Mouse (Mus musculus): ENCODE data around the gene Mamstr. TPM values are rescaled to one million over a fixed set of nuclear protein-coding genes. Genes with fewer than 3 reads are reported as not detected.

Gene Mamstr
- polyA plus RNA-seq, 1 experiment: 5.2 TPM

DNA sequence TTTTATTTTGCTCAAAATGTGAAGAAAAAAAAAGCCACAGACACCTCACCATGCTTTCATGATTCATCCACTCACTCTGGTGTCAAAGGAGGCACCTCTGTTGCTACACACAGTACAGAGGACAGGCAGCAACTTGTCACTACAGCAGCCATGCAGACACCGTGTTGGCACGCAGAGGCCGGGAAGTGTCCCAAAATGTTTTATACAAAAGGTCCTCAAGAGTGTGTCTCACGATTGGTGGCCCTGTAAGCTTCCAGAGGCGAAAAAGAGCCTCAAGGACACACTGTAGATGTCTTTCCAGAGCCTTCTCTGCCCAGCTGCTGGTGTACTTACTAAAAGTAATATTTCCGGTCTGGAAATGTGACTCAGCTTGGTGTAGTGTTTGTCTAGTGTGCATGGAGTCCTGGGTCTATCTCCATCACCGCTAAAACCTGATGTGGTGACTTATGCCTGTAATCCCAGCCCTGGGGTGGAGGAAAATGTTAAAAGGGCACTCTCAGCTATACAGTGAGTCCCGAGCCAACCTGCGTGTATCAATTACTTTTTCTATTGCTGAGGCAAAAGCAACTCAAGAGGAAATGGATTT lies 34.0 kb upstream of the Mamstr start:
- H3K4me3 ChIP-seq (ENCODE audit: insufficient read depth, low read length): no peak overlapping the region
- TF ChIP-seq POLR2A (IDR thresholded peaks at IDR 0.05; ENCODE audit: extremely low read depth, insufficient read depth, low read length) (no peak), CTCF (IDR thresholded peaks at IDR 0.05; ENCODE audit: extremely low read depth, insufficient read depth, low read length) (no peak)
- no peak overlapping the region for H3K27ac ChIP-seq (ENCODE audit: insufficient read depth, low read length)
- no peaks in the 10 kb centered on the region for H3K4me1 ChIP-seq (ENCODE audit: control insufficient read depth, insufficient read depth, low read length)

GRCm38 (mm10) chr7:45609511-45609910 lies 30.3 kb upstream of the Mamstr start:
- H3K4me1 ChIP-seq (ENCODE audit: control insufficient read depth, insufficient read depth, low read length): no peaks in the 10 kb centered on the region
- H3K27ac ChIP-seq (ENCODE audit: insufficient read depth, low read length): no peak overlapping the region
- no peak overlapping the region for H3K4me3 ChIP-seq (ENCODE audit: insufficient read depth, low read length)
- TF ChIP-seq POLR2A (IDR thresholded peaks at IDR 0.05; ENCODE audit: extremely low read depth, insufficient read depth, low read length) (no peak), CTCF (IDR thresholded peaks at IDR 0.05; ENCODE audit: extremely low read depth, insufficient read depth, low read length) (no peak)

DNA sequence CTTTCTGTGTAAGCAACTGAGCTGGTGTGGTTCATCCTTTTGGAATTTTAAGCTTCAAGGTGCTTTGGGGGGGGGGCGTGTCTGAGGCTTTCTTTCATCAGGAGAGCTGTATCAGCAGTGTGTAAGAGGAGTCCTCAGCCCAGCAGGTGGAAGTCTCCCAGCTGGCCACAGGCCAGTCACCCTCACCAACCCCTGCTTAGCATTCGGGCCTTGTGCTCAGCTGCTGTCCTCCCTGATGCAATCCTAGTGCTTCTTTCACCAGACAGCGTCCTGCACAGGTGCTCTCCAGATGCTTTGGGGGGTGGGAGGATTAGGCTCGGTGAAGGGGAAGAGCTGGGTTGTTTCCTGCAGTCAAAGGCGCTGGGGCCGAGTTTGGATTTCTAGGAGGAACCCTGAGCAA lies 23.5 kb upstream of the Mamstr start:
- Histone ChIP-seq H3K27ac (ENCODE audit: insufficient read depth, low read length) (no peak overlapping the region), H3K4me3 (ENCODE audit: insufficient read depth, low read length) (no peak overlapping the region), H3K4me1 (ENCODE audit: control insufficient read depth, insufficient read depth, low read length) (no peaks in the 10 kb centered on the region)
- TF ChIP-seq POLR2A (IDR thresholded peaks at IDR 0.05; ENCODE audit: extremely low read depth, insufficient read depth, low read length) (no peak), CTCF (IDR thresholded peaks at IDR 0.05; ENCODE audit: extremely low read depth, insufficient read depth, low read length) (no peak)

GRCm38 (mm10) chr7:45617042-45617695 lies 22.6 kb upstream of the Mamstr start, which contains the start of gene Fut1:
Fut1 (plus strand) TSS chr7:45617289.
- TF ChIP-seq POLR2A (IDR thresholded peaks at IDR 0.05; ENCODE audit: extremely low read depth, insufficient read depth, low read length) (no peak), CTCF (IDR thresholded peaks at IDR 0.05; ENCODE audit: extremely low read depth, insufficient read depth, low read length) (no peak)
- Histone ChIP-seq H3K27ac (ENCODE audit: insufficient read depth, low read length) (no peak within 1 kb of the TSS), H3K4me3 (ENCODE audit: insufficient read depth, low read length) (no peak within 1 kb of the TSS), H3K4me1 (ENCODE audit: control insufficient read depth, insufficient read depth, low read length) (no peaks in the 10 kb centered on the region)

DNA sequence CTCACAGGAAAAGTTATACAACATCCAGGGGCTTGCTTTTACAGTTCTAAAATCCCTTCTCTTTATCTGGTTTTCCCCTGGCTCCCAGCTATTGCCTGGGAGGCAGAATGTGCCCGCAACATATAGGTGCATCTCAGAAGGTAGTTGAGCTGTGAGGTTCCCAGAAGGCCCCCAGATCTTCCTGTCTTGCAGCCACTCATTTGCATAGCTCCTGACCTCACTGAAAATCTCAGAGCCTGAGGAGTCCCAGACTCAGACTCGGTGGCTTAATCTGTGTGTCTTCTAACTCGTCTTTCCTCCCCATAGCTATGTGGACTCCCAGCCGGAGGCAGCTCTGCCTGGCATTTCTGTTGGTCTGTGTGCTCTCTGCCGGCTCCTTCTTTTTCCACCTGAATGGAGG lies 21.5 kb upstream of the Mamstr start:
- no peaks in the 10 kb centered on the region for H3K4me1 ChIP-seq (ENCODE audit: control insufficient read depth, insufficient read depth, low read length)
- H3K27ac ChIP-seq (ENCODE audit: insufficient read depth, low read length): no peak overlapping the region
- no peak overlapping the region for H3K4me3 ChIP-seq (ENCODE audit: insufficient read depth, low read length)
- TF ChIP-seq POLR2A (IDR thresholded peaks at IDR 0.05; ENCODE audit: extremely low read depth, insufficient read depth, low read length) (no peak), CTCF (IDR thresholded peaks at IDR 0.05; ENCODE audit: extremely low read depth, insufficient read depth, low read length) (no peak)

DNA sequence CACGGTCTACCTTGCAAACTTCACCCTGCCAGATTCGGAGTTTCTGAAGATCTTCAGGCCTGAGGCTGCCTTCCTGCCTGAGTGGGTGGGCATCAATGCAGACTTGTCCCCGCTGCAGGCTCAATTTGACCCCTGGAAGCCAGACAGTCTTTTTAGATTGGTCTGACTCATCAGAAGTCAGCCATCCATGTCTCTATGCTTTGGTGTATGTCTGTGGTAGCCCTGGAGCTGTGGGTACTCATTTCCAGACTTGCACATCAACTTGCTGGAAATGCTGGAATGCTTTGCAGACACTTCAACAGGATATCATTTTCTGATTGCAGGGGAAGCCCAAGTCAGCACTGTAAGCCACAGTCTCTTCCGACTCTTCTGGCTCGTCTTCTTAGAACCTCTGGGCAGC lies 20.2 kb upstream of the Mamstr start:
- Histone ChIP-seq H3K4me1 (ENCODE audit: control insufficient read depth, insufficient read depth, low read length) (no peaks in the 10 kb centered on the region), H3K27ac (ENCODE audit: insufficient read depth, low read length) (no peak overlapping the region), H3K4me3 (ENCODE audit: insufficient read depth, low read length) (no peak overlapping the region)
- TF ChIP-seq CTCF (IDR thresholded peaks at IDR 0.05; ENCODE audit: extremely low read depth, insufficient read depth, low read length) (no peak), POLR2A (IDR thresholded peaks at IDR 0.05; ENCODE audit: extremely low read depth, insufficient read depth, low read length) (no peak)

GRCm38 (mm10) chr7:45621443-45621842 lies 18.3 kb upstream of the Mamstr start, which contains the start of gene Izumo1:
Izumo1 (plus strand) TSS chr7:45621811.
- Histone ChIP-seq H3K4me3 (ENCODE audit: insufficient read depth, low read length) (no peak within 1 kb of the TSS), H3K27ac (ENCODE audit: insufficient read depth, low read length) (no peak within 1 kb of the TSS), H3K4me1 (ENCODE audit: control insufficient read depth, insufficient read depth, low read length) (no peaks in the 10 kb centered on the region)
- no peak for TF ChIP-seq POLR2A (IDR thresholded peaks at IDR 0.05; ENCODE audit: extremely low read depth, insufficient read depth, low read length)
- no peak for TF ChIP-seq CTCF (IDR thresholded peaks at IDR 0.05; ENCODE audit: extremely low read depth, insufficient read depth, low read length)

- no peak for TF ChIP-seq POLR2A (IDR thresholded peaks at IDR 0.05; ENCODE audit: extremely low read depth, insufficient read depth, low read length)
- no peak for TF ChIP-seq CTCF (IDR thresholded peaks at IDR 0.05; ENCODE audit: extremely low read depth, insufficient read depth, low read length)
- Histone ChIP-seq H3K27ac (ENCODE audit: insufficient read depth, low read length) (no peak overlapping the region), H3K4me3 (ENCODE audit: insufficient read depth, low read length) (no peak overlapping the region), H3K4me1 (ENCODE audit: control insufficient read depth, insufficient read depth, low read length) (no peaks in the 10 kb centered on the region)
Measured at GRCm38 (mm10) chr7:45623507-45623906, 16.3 kb upstream of the Mamstr start.

DNA sequence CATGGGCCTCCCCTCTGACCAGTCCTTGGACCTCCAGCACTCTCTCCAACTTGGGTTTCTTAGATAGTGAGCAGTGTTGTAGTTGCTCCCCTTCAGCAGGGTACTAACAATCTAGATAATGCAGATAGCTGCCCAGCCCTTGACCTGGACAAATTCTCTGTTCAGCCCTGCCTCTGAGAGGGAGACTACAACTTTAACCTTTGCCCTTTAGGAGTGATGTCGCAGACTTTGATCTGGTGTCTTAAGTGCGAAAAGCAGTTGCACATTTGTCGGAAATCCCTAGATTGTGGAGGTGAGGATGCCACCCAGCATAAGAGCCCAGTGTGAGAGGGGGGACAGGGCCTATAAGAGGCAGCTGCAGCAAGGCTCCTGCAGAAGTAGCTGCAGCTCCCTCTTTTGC lies 15.1 kb upstream of the Mamstr start:
- TF ChIP-seq CTCF (IDR thresholded peaks at IDR 0.05; ENCODE audit: extremely low read depth, insufficient read depth, low read length) (no peak), POLR2A (IDR thresholded peaks at IDR 0.05; ENCODE audit: extremely low read depth, insufficient read depth, low read length) (no peak)
- Histone ChIP-seq H3K27ac (ENCODE audit: insufficient read depth, low read length) (no peak overlapping the region), H3K4me1 (ENCODE audit: control insufficient read depth, insufficient read depth, low read length) (no peaks in the 10 kb centered on the region)

GRCm38 (mm10) chr7:45625481-45625880 lies 14.3 kb upstream of the Mamstr start:
- Histone ChIP-seq H3K27ac (ENCODE audit: insufficient read depth, low read length) (no peak overlapping the region), H3K4me1 (ENCODE audit: control insufficient read depth, insufficient read depth, low read length) (no peaks in the 10 kb centered on the region), H3K4me3 (ENCODE audit: insufficient read depth, low read length) (no peak overlapping the region)
- no peak for TF ChIP-seq CTCF (IDR thresholded peaks at IDR 0.05; ENCODE audit: extremely low read depth, insufficient read depth, low read length)
- no peak for TF ChIP-seq POLR2A (IDR thresholded peaks at IDR 0.05; ENCODE audit: extremely low read depth, insufficient read depth, low read length)

More for the DNA sequence above, 15.1 kb upstream of the Mamstr start:
- H3K4me3 ChIP-seq (ENCODE audit: insufficient read depth, low read length): no peak overlapping the region
